Mouse (Mus musculus) myocyte (in vitro differentiated cells): Measurements from ENCODE around the gene Igsf8.

Source experiments
- CEBPB ChIP-seq: IDR thresholded peaks from 2 replicates; pipeline ENCODE4 v1.6.1; 2011; ENCODE audit warnings: mild to moderate bottlenecking, moderate library complexity; ENCODE audit not compliant: poor library complexity, insufficient read depth, severe bottlenecking
- E2F4 ChIP-seq: IDR thresholded peaks from one replicate; pipeline ENCODE4 v1.6.1; 2011; ENCODE audit warnings: mild to moderate bottlenecking, control low read depth, moderate library complexity; ENCODE audit not compliant: insufficient read depth
- MAX ChIP-seq: IDR thresholded peaks from one replicate; pipeline ENCODE4 v1.6.1; 2011; ENCODE audit warnings: low read depth, mild to moderate bottlenecking, control low read depth
- MYOD1 ChIP-seq, 3 experiments: IDR thresholded peaks; one replicate each; pipeline ENCODE4 v1.6.1; 2011; ENCODE audit warnings: control low read depth in 2 of 3, low read depth in 2 of 3, mild to moderate bottlenecking in 2 of 3, moderate library complexity in 1 of 3; ENCODE audit not compliant: insufficient read length in 2 of 3, control insufficient read depth in 1 of 3
- MYOG ChIP-seq, 3 experiments: IDR thresholded peaks; one replicate each; pipeline ENCODE4 v1.6.1; 2011; ENCODE audit warnings: control low read depth in 2 of 3, low read depth in 2 of 3, mild to moderate bottlenecking in 2 of 3; ENCODE audit not compliant: insufficient read length in 2 of 3, control insufficient read depth in 1 of 3, insufficient read depth in 1 of 3
- POLR2A ChIP-seq: IDR thresholded peaks from one replicate; pipeline ENCODE4 v1.6.1; 2011; ENCODE audit warnings: low read depth, mild to moderate bottlenecking, control low read depth, moderate library complexity; ENCODE audit not compliant: insufficient read length
- POLR2AphosphoS2 ChIP-seq: IDR thresholded peaks from one replicate; pipeline ENCODE4 v1.6.1; 2011; ENCODE audit warnings: low read depth, control low read depth; ENCODE audit not compliant: insufficient read length
- REST ChIP-seq: IDR thresholded peaks from one replicate; pipeline ENCODE4 v1.6.1; 2011; ENCODE audit warnings: mild to moderate bottlenecking, control low read depth, moderate library complexity; ENCODE audit not compliant: insufficient read depth, insufficient read length
- SRF ChIP-seq: IDR thresholded peaks from one replicate; pipeline ENCODE4 v1.6.1; 2011; ENCODE audit warnings: low read depth; ENCODE audit not compliant: control insufficient read depth, insufficient read length
- TCF12 ChIP-seq: IDR thresholded peaks from one replicate; pipeline ENCODE4 v1.6.1; 2011; ENCODE audit warnings: mild to moderate bottlenecking, control low read depth; ENCODE audit not compliant: poor library complexity, insufficient read depth, severe bottlenecking
- TCF3 ChIP-seq: IDR thresholded peaks from one replicate; pipeline ENCODE4 v1.6.1; 2011; ENCODE audit warnings: low read depth, control low read depth; ENCODE audit not compliant: insufficient read length
- USF1 ChIP-seq: IDR thresholded peaks from one replicate; pipeline ENCODE4 v1.6.1; 2011; ENCODE audit warnings: low read depth, mild to moderate bottlenecking, control low read depth, moderate library complexity

DNA sequence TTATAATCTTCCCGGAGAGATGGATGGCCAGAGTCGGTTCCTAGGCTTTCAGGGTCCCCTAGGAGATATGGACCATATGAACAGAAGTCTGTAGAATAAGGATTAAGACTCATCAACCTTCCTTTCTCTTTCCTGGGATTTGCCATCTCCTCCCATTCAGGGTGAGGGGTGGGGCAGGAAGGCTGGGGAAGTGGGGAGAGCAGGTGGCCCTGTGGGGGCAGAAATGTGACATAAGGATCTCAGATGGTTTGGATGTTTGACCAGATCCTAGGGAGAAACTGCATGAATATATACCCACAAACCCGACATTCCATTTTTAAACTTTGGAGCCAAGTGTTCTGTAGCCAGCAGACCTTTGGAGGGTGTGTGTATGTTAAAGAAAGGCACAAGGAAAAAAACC, 66.6 kb downstream of the Igsf8 start:
- TF ChIP-seq TCF3 (no peak), TCF12 (no peak), POLR2A (no peak), POLR2AphosphoS2 (no peak), E2F4 (no peak), MAX (no peak), SRF (no peak), MYOG (IDR thresholded peaks at IDR 0.05; ENCODE audit: control insufficient read depth in 1 of 3, insufficient read depth in 1 of 3, insufficient read length in 2 of 3, low read depth in 2 of 3) (no peak), REST (no peak), USF1 (no peak), CEBPB (no peak), MYOD1 (IDR thresholded peaks at IDR 0.05; ENCODE audit: control insufficient read depth in 1 of 3, insufficient read length in 2 of 3, low read depth in 2 of 3) (no peak)
